Mouse (Mus musculus) spleen, postnatal 10 days (tissue): ENCODE results near the gene Klhdc4.

Experiments used
- DNase-seq, 2 experiments: peaks; one replicate each; pipeline ENCODE4 v3.0.0; 2021 to 2022; ENCODE audit warnings: low spot score in 2 of 2

Gene Klhdc4

GRCm38 (mm10) chr8:121809524-121810155 is 19.7 kb downstream of the Klhdc4 start:
- DNase-seq = no peak

GRCm38 (mm10) chr8:121808032-121808431 is 21.3 kb downstream of the Klhdc4 start:
- no peak for DNase-seq

GRCm38 (mm10) chr8:121806126-121806525 is 23.2 kb downstream of the Klhdc4 start:
- no peak for DNase-seq

- no peak for DNase-seq
Observed at GRCm38 (mm10) chr8:121804829-121805228, 24.5 kb downstream of the Klhdc4 start.

- DNase-seq = no peak
Observed at GRCm38 (mm10) chr8:121798401-121798800, 31.0 kb downstream of the Klhdc4 start.

GRCm38 (mm10) chr8:121796406-121796805 is 33.0 kb downstream of the Klhdc4 start:
- peak in 1 of 2 experiments; percentile 36 for DNase-seq

GRCm38 (mm10) chr8:121795461-121795860 is 33.9 kb downstream of the Klhdc4 start:
- no peak for DNase-seq

GRCm38 (mm10) chr8:121794151-121794550 is 35.2 kb downstream of the Klhdc4 start:
- DNase-seq = no peak

- no peak for DNase-seq
Observed at GRCm38 (mm10) chr8:121792627-121793026, 36.7 kb downstream of the Klhdc4 start.

GRCm38 (mm10) chr8:121792159-121792558 is 37.2 kb downstream of the Klhdc4 start:
- DNase-seq = no peak

- DNase-seq = peak in 1 of 2 experiments; percentile 39
Observed at GRCm38 (mm10) chr8:121788786-121789185, 40.6 kb downstream of the Klhdc4 start.

GRCm38 (mm10) chr8:121786542-121786941 is 42.8 kb downstream of the Klhdc4 start:
- no peak for DNase-seq

- no peak for DNase-seq
Observed at GRCm38 (mm10) chr8:121782493-121782892, 46.9 kb downstream of the Klhdc4 start.

- no peak for DNase-seq
Observed at GRCm38 (mm10) chr8:121773876-121774275, 55.5 kb downstream of the Klhdc4 start.

- no peak for DNase-seq
Observed at GRCm38 (mm10) chr8:121770845-121771752, 58.3 kb downstream of the Klhdc4 start.

GRCm38 (mm10) chr8:121769621-121770020 is 59.7 kb downstream of the Klhdc4 start:
- no peak for DNase-seq

GRCm38 (mm10) chr8:121769095-121769494 is 60.3 kb downstream of the Klhdc4 start:
- DNase-seq = no peak

GRCm38 (mm10) chr8:121765594-121766138 is 63.7 kb downstream of the Klhdc4 start:
- no peak for DNase-seq

GRCm38 (mm10) chr8:121763700-121764013 is 65.7 kb downstream of the Klhdc4 start:
- no peak for DNase-seq

GRCm38 (mm10) chr8:121762999-121763699 is 66.2 kb downstream of the Klhdc4 start:
- DNase-seq = no peak

- no peak for DNase-seq
Observed at GRCm38 (mm10) chr8:121761480-121761879, 67.9 kb downstream of the Klhdc4 start.

GRCm38 (mm10) chr8:121760484-121760883 is 68.9 kb downstream of the Klhdc4 start:
- no peak for DNase-seq
